ENCODE assay signal across 24 mouse cellular contexts in genomic region chr7:28159893-28160292, GRCm38 (mm10). TPM values are rescaled to one million over a fixed set of nuclear protein-coding genes. Genes with fewer than 3 reads are reported as not detected.
DNase-seq lines count a peak whose midpoint lies in the region; ATAC-seq and TF ChIP-seq lines count a peak whose summit lies in the region.
"Had no signal": no experiment of that assay in that cellular context is flagged by ENCODE, and none has a peak within 500 bp of the region (broad histone marks: within the 10 kb centered on the region; RNA-seq: fewer than 3 reads in every experiment).

No protein-coding gene starts in this region.

- no peaks in the 10 kb centered on the region for H3K36me3 ChIP-seq in heart, embryonic 13.5 days
- H3K36me3 ChIP-seq in heart, adult 2 months (ENCODE audit: control insufficient read depth, insufficient read depth, low read length) = no peaks in the 10 kb centered on the region
- no peaks in the 10 kb centered on the region for H3K36me3 ChIP-seq in CH12.LX (replicated peaks in 1 of 2; ENCODE audit: control insufficient read depth in 1 of 2, insufficient read depth in 1 of 2, low read length in 1 of 2)
- no peaks in the 10 kb centered on the region for H3K36me3 ChIP-seq in ES-E14 (ENCODE audit: control insufficient read depth, insufficient read depth, low read length, poor library complexity, severe bottlenecking)
- H3K36me3 ChIP-seq: G1E had no signal

- TF ChIP-seq EP300 in heart, adult 2 months (IDR thresholded peaks at IDR 0.05; ENCODE audit: insufficient read depth, low read depth, low read length) = no peak
- TF ChIP-seq EP300 in CH12.LX (IDR thresholded peaks at IDR 0.05; ENCODE audit: low read length) = no peak

- ATAC-seq in heart, embryonic 13.5 days (ENCODE audit: extremely low read depth, insufficient number of reproducible peaks, low FRiP score, low TSS enrichment) = no peak
- ATAC-seq: activated CD4-positive, CD25-positive, alpha-beta regulatory T cell, adult 4 months; CD4-positive, CD25-positive, alpha-beta regulatory T cell, adult 4 months had no signal

- DNase-seq in heart, adult 2 months = no peak
- no peak for DNase-seq in CH12.LX (ENCODE audit: extremely low read depth)
- no peak for DNase-seq in ES-E14 (ENCODE audit: low read depth, low spot score)
- no peak for DNase-seq in adrenal gland, adult 2 months
- DNase-seq in cerebellum, adult 18-20 months = no peak
- DNase-seq: adrenal gland, adult 8-10 months; adrenal gland, postnatal 10 days; adrenal gland, postnatal 14 days; adrenal gland, postnatal 25 days; adrenal gland, postnatal 36 days; B cell, adult 2 months; cerebellum, adult 11 months; cerebellum, adult 11-12 months; cerebellum, adult 2 months; cerebellum, adult 8-10 months; cerebellum, adult 9-10 months; cerebellum, adult 9-11 months had no signal

- H3K4me3 ChIP-seq in heart, embryonic 13.5 days = no peak overlapping the region
- H3K4me3 ChIP-seq in heart, adult 2 months = no peak overlapping the region
- no peak overlapping the region for H3K4me3 ChIP-seq in CH12.LX (replicated peaks in 1 of 3; ENCODE audit: low read depth in 2 of 3, low read length in 2 of 3, poor library complexity in 1 of 3)
- H3K4me3 ChIP-seq in ES-E14 (ENCODE audit: insufficient read depth in 1 of 2, low read depth in 1 of 2, low read length in 2 of 2, poor library complexity in 1 of 2, severe bottlenecking in 1 of 2) = no peak overlapping the region

- dilution Hi-C loops in CH12.LX (cut with MboI; ENCODE audit: extremely low pct_ligation_motif_present, extremely low pct_unique_long_range_greater_than_20kb, low sequenced_read_pairs) = no loop called here

- H3K4me2 ChIP-seq in heart, embryonic 13.5 days = no peak overlapping the region
- no peak overlapping the region for H3K4me2 ChIP-seq in CH12.LX (ENCODE audit: insufficient read depth, low read depth, poor library complexity, severe bottlenecking)

- no peak for TF ChIP-seq POLR2A in heart, adult 2 months (IDR thresholded peaks at IDR 0.05; ENCODE audit: insufficient read depth, low read depth, low read length)
- no peak for TF ChIP-seq POLR2A in CH12.LX (IDR thresholded peaks at IDR 0.05; ENCODE audit: low read depth, low read length)

- intact Hi-C loops in heart, adult 2 months (cut with DNase I) = no loop called here

- no peaks in the 10 kb centered on the region for H3K79me2 ChIP-seq in heart, adult 2 months (replicated peaks; ENCODE audit: control insufficient read depth, insufficient read depth, low read length)
- H3K79me2 ChIP-seq in CH12.LX (replicated peaks; ENCODE audit: control insufficient read depth, extremely low read depth, insufficient read depth, poor library complexity, severe bottlenecking) = no peaks in the 10 kb centered on the region

- H3K27ac ChIP-seq in heart, embryonic 13.5 days (replicated peaks) = no peak overlapping the region
- H3K27ac ChIP-seq in heart, adult 2 months = no peak overlapping the region
- H3K27ac ChIP-seq in CH12.LX (ENCODE audit: insufficient read depth, low read depth) = no peak overlapping the region
- no peak overlapping the region for H3K27ac ChIP-seq in ES-E14 (ENCODE audit: insufficient read depth, low read depth, low read length, poor library complexity, severe bottlenecking)

- TF ChIP-seq RAD21 in CH12.LX (IDR thresholded peaks at IDR 0.05; ENCODE audit: low read depth, low read length) = no peak

- no peaks in the 10 kb centered on the region for H3K4me1 ChIP-seq in heart, embryonic 13.5 days
- no peaks in the 10 kb centered on the region for H3K4me1 ChIP-seq in heart, adult 2 months (ENCODE audit: control insufficient read depth, insufficient read depth, low read length)
- H3K4me1 ChIP-seq in CH12.LX (ENCODE audit: control insufficient read depth in 1 of 2, insufficient read depth in 2 of 2) (peaks cover 0 to 5% of the 10 kb centered on the region in 2 experiments; a peak in 2 of 4 replicates), ES-E14 (ENCODE audit: control insufficient read depth in 2 of 2, insufficient read depth in 2 of 2, low read length in 2 of 2, poor library complexity in 1 of 2) (0 out of 4 replicates have a peak, but pooled peaks cover 0 to 3% of the 10 kb centered on the region in 2 experiments)

- in situ Hi-C loops in CH12.LX (cut with MboI; ENCODE audit: low pct_ligation_motif_present, low pct_unique_long_range_greater_than_20kb, low sequenced_read_pairs) = loop anchor here (10.0 kb wide), 1 partner anchor 105 kb away; the partner anchor contains the start of gene Psmc4
- in situ Hi-C loops in ES-E14 (cut with MboI; ENCODE audit: low sequenced_read_pairs in 2 of 2, unreplicated experiment in 2 of 2) = no loop called here

- H3K9me3 ChIP-seq in heart, embryonic 13.5 days = no peaks in the 10 kb centered on the region
- H3K9me3 ChIP-seq in CH12.LX (replicated peaks; ENCODE audit: low read length) (no peaks in the 10 kb centered on the region), ES-E14 (ENCODE audit: control insufficient read depth, insufficient read depth, low read depth, low read length) (no peaks in the 10 kb centered on the region)
- H3K9me3 ChIP-seq: G1E had no signal

- 0 out of 2 replicates have a peak overlapping the region, but pooled peaks have one; percentile 6 for H3K9ac ChIP-seq in heart, embryonic 13.5 days
- H3K9ac ChIP-seq in heart, adult 2 months (ENCODE audit: low read depth, low read length) = no peak overlapping the region
- H3K9ac ChIP-seq in CH12.LX (ENCODE audit: insufficient read depth, low read depth) = no peak overlapping the region
- no peak overlapping the region for H3K9ac ChIP-seq in ES-E14 (ENCODE audit: insufficient read depth, low read depth, low read length, poor library complexity, severe bottlenecking)

- no peak for TF ChIP-seq CTCF in heart, adult 2 months (IDR thresholded peaks at IDR 0.05)
- no peak for TF ChIP-seq CTCF in CH12.LX (conservative IDR thresholded peaks at IDR 0.05 in 1 of 2, IDR thresholded peaks at IDR 0.05 in 1 of 2; ENCODE audit: low read depth in 2 of 2, low read length in 2 of 2)

- H3K27me3 ChIP-seq in heart, embryonic 13.5 days (replicated peaks) = no peaks in the 10 kb centered on the region; the same call in none of the 2 replicates
- no peaks in the 10 kb centered on the region for H3K27me3 ChIP-seq in heart, adult 2 months (ENCODE audit: control insufficient read depth, insufficient read depth, low read length)
- peaks cover 47% of the 10 kb centered on the region for H3K27me3 ChIP-seq in CH12.LX (replicated peaks)
- H3K27me3 ChIP-seq: Patski had no signal

- 70% methylated on average over 3 of the region's 3 CpGs for WGBS in heart, embryonic 13.5 days
- 77% methylated on average over 3 of the region's 3 CpGs for WGBS in heart, adult 2 months

TF ChIP-seq in CH12.LX, 34 proteins besides CTCF, POLR2A, EP300 and RAD21:
- TF ChIP-seq MAFK (IDR thresholded peaks at IDR 0.05; ENCODE audit: insufficient replicate concordance, low read length) (peak; percentile 79; the same call in 1 of the 2 replicates), ZNF384 (IDR thresholded peaks at IDR 0.05; ENCODE audit: low read depth, low read length) (no peak), USF2 (conservative IDR thresholded peaks at IDR 0.05; ENCODE audit: low read depth, low read length) (no peak)

TF ChIP-seq in ES-E14, 5 proteins besides CTCF, POLR2A, EP300 and RAD21:
- TF ChIP-seq MAFK (IDR thresholded peaks at IDR 0.05; ENCODE audit: insufficient read depth, low read depth, low read length) (peak; percentile 81), HCFC1 (IDR thresholded peaks at IDR 0.05; ENCODE audit: borderline replicate concordance, insufficient read depth, low read length) (no peak)

RNA-seq across cellular contexts. Expression of gene Fbl, which starts 9.6 kb away (rescaled TPM):
- 81.3 and 86.7 TPM in 2 replicates for polyA plus RNA-seq in heart, embryonic 13.5 days (2015; fragmentation: Nextera tagmentation; extraction: Ambion mirVana)
- total RNA-seq in heart, adult 2 months (2021) = 10 to 100 TPM; 34.7 TPM
- polyA plus RNA-seq in heart, adult 2 months (2012; rRNA removed) = 25.7 and 35.6 TPM in 2 replicates
- 180 and 214 TPM in 2 replicates for total RNA-seq in CH12.LX (2012; rRNA removed)
- 140 and 151 TPM in 2 replicates for total RNA-seq in CH12.LX (2014; rRNA removed)
- 426 and 516 TPM in 2 replicates for polyA plus RNA-seq in CH12.LX (2012; ENCODE audit: insufficient read length, low read depth)
- total RNA-seq in ES-E14 (2012; rRNA removed) = 150 and 189 TPM in 2 replicates
- total RNA-seq in adrenal gland, adult 2 months (2021) = 100 to 1,000 TPM in 1 of 2 experiments, 10 to 100 TPM in 1; 99.5 to 104 TPM
- polyA plus RNA-seq in adrenal gland, adult 2 months (2012; rRNA removed) = 27.2 and 34.7 TPM in 2 replicates

RNA-seq across cellular contexts. Expression of gene Dyrk1b, which starts 19.4 kb away (rescaled TPM):
- polyA plus RNA-seq in heart, embryonic 13.5 days (2015; fragmentation: Nextera tagmentation; extraction: Ambion mirVana) = 8.8 and 9.0 TPM in 2 replicates
- total RNA-seq in heart, adult 2 months (2021) = 10 to 100 TPM; 28.0 to 28.3 TPM
- 24.1 and 30.1 TPM in 2 replicates for polyA plus RNA-seq in heart, adult 2 months (2012; rRNA removed)
- 0.47 and 0.67 TPM in 2 replicates for total RNA-seq in CH12.LX (2012; rRNA removed)
- 0.26 TPM in 1 of 2 replicates, not detected in the other for total RNA-seq in CH12.LX (2014; rRNA removed)
- 0.51 and 0.60 TPM in 2 replicates for polyA plus RNA-seq in CH12.LX (2012; ENCODE audit: insufficient read length, low read depth)
- total RNA-seq in ES-E14 (2012; rRNA removed) = 3.9 and 6.3 TPM in 2 replicates
- total RNA-seq in adrenal gland, adult 2 months (2021) = 10 to 100 TPM; 25.5 to 33.4 TPM
- polyA plus RNA-seq in adrenal gland, adult 2 months (2012; rRNA removed) = 104 and 107 TPM in 2 replicates

RNA-seq across cellular contexts. Expression of gene 9530053A07Rik, which starts 30.6 kb away (rescaled TPM):
- 0.05 TPM in 1 of 2 replicates, not detected in the other for polyA plus RNA-seq in heart, embryonic 13.5 days (2015; fragmentation: Nextera tagmentation; extraction: Ambion mirVana)
- total RNA-seq in heart, adult 2 months (2021) = not detected
- 0.08 TPM in 1 of 2 replicates, not detected in the other for polyA plus RNA-seq in heart, adult 2 months (2012; rRNA removed)
- total RNA-seq in CH12.LX (2012; rRNA removed) = 0.34 and 0.64 TPM in 2 replicates
- 0.05 and 0.07 TPM in 2 replicates for total RNA-seq in CH12.LX (2014; rRNA removed)
- 0.03 and 0.08 TPM in 2 replicates for polyA plus RNA-seq in CH12.LX (2012; ENCODE audit: insufficient read length, low read depth)
- 0.85 and 1.4 TPM in 2 replicates for total RNA-seq in ES-E14 (2012; rRNA removed)
- not detected for total RNA-seq in adrenal gland, adult 2 months (2021)
- 0.01 TPM in 1 of 2 replicates, not detected in the other for polyA plus RNA-seq in adrenal gland, adult 2 months (2012; rRNA removed)
- total RNA-seq: adrenal gland, adult 18-20 months; adrenal gland, adult 8-10 months; adrenal gland, postnatal 10 days; adrenal gland, postnatal 14 days; adrenal gland, postnatal 25 days; adrenal gland, postnatal 36 days; MEL had no signal
- polyA plus RNA-seq: activated CD4-positive, CD25-positive, alpha-beta regulatory T cell, adult 4 months; CD4-positive, CD25-positive, alpha-beta regulatory T cell, adult 4 months; G1E had no signal
